Mouse (Mus musculus) ovary, postnatal 36 days (tissue): ENCODE measurements around the gene Tlr3.
A peak's percentile ranks its signal among the peaks of the same experiment; 100 is the strongest.

Source experiments
- DNase-seq: peaks from one replicate; pipeline ENCODE4 v3.0.0; 2022; ENCODE audit warnings: low spot score, mixed read lengths

Gene Tlr3

DNA sequence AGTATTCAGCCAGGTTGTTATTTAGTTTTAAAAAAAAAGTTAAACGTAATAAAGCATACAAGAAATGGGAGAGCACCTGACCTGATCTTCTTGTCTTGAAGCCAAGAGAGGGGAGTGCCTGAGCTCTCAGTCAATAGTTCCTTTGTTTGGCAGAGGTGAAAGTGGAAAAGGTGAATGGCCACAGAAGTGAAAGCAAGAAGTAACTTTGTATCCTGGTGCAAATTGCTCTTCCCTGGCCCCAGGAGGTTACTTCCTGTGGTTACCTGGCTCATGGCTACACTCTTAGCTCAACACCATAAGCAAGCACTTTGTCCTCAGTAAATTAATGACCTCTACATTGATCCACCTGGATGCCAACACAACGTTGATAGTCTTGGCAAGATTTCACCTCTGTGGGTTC is at the start of gene Tlr3:
Gene Tlr3 (minus strand): TSS at position 199 of the 400 bp plus-strand sequence.
- no peak for DNase-seq

DNA sequence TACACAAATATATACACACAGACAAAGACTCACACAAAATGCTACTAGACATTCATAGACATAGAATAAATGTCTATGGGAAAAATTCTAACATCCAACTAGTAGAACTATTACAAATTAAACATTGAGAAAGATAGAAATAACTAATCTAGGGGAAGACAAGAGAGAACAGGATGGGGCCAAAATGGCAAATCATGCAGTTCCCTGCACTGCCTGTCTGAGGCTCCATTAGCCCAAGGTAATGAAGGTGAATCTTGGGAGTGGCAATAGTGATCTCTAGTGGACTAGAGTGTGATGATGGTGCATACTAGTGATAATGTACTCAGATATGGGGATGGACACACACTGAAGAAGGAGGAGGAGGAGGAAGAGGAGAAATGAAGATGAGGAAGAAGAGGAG is 47.0 kb upstream of the Tlr3 start:
- no peak for DNase-seq

DNA sequence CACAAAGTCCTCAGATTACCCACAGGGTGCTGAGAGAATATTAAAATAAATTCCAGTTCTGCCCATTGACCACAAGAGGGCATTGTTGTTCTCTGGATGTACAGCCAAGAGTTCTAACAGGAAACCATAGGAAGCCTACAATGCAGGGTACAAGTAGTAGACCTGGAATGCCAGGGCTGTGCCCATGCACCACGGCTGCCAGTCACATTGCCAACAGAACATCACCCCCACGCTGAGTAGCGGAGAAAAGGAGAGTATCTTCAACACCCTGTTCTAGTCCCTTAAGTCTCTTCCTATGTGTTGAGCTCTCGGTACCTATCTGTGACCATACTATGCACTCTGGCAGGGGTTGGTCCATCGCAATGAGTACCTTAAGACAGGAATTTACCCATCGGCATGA is 43.5 kb upstream of the Tlr3 start:
- peak; percentile 21 for DNase-seq

DNA sequence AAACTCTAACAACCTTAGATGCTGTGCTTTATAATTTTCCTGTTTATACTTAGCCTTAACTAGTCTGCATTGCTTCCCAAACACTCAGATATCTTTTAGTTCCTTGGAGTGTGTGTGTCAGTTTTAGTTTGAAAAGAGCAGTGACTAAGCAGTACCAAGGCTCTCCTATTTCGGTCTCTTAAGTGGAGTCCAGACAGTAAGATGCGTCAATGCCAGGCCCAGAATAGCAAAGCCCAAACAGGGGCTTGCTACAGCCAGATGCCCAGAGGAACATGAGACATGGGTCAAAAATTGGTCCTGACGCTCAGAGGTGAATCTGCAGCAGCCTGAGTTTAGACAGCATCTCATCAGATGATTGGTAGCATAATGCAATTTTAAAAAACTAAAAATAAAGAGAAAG is 41.2 kb upstream of the Tlr3 start:
- no peak for DNase-seq

DNA sequence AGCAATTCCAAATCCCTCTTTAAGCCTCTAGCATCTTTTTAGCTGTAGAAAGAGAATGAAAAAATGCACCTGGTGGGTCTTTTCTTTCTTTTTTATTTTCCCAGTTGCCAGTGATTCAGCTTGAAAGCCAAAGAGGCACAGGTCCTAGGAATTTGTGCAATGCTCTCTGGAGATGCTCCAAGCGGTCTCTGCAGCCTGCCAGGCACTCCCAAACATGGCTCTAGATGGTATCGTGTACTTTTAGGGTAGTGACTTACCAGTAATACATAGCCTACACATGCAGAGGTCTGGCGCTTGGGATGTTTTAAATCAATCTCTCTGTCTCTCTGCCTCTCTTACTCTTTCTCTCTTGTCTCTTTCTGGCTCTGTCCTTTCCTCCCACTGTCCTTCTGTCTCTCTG is 38.0 kb upstream of the Tlr3 start:
- DNase-seq: no peak

DNA sequence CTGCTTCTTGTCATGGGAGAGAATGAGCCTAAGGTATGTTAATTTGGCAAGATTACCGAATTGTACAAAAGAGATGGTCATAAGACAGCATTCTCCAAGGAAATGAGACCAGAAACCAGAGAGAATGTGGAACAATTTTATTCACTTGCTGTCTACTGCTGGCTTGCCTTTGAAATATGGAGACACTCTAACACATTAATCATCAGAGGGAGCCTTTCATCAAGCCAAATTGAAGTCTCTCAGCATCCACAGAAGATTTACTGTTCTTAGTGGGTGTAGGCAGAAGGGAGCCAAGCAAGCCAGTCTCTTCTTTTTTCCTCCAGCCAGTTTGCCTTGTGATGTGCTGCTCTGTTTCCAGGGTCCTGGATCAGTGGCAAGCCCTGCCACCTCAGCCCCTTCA is 37.4 kb upstream of the Tlr3 start:
- DNase-seq: no peak

DNA sequence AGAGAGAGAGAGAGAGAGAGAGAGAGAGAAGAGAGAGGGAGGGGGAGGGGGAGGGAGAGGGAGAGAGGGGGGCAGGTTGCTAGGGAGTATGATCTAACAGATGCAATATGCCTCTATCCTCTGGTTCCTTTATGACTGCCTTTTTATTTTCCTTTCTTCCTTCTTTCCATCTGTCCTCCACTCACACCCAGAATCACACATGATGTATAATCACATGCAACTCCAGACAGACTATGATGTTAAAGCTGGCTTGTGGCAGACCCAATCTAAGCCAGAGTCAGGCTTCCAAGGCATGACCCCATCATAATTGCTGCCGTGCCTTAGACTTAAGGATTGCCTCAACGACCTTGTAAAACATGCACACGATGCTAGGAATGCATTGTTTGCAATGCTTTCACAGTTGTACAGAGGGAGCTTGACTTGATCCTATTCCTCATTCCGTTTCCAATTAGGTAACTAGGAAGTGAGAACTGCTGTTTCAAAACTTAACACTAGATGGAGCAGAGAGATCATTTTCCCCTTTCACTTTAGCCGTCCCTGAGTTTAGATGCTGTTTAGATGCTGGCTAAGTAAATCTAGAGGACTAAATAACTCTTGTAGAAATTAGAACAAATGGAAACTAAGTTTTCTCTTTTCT is 28.1 kb upstream of the Tlr3 start:
- no peak for DNase-seq

DNA sequence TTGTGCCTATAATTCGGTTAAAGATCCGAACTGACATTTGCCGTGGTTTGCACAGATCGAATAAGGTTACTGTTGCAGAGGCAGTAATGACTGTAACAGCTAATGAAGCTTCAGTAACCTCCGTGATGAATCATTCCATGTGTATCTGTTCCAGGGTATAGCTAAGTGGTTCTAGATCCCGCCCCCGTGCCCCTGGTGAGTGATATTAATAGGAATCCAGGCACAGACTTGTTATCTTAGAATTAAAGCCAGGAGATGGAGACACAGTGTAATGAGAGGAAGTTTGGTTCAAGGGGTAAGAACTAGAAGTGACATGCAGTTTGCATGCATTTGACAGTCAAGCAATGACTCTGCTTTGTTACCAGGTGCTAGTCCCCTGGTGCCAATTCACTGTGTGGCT is 9.3 kb upstream of the Tlr3 start:
- no peak for DNase-seq

DNA sequence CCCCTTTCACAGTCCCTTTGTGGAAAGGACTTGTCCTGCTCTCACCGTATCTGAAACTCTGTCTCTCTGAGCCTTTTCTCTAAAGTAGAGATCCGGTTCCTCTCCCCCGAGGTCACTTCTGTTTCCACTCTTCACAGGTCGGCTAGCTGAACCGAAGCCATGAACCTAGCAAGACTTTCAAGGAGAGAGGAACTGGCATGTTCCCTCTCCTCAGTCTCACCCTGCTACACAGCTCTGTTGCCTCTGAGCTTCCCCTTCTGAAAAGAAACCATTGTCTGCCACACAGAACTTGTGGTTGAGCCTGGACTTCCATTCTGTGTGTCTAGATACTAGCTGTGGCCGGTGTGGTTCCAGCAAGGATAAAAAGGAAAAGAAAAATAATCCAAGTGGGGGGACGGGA is 4.1 kb upstream of the Tlr3 start:
- no peak for DNase-seq

DNA sequence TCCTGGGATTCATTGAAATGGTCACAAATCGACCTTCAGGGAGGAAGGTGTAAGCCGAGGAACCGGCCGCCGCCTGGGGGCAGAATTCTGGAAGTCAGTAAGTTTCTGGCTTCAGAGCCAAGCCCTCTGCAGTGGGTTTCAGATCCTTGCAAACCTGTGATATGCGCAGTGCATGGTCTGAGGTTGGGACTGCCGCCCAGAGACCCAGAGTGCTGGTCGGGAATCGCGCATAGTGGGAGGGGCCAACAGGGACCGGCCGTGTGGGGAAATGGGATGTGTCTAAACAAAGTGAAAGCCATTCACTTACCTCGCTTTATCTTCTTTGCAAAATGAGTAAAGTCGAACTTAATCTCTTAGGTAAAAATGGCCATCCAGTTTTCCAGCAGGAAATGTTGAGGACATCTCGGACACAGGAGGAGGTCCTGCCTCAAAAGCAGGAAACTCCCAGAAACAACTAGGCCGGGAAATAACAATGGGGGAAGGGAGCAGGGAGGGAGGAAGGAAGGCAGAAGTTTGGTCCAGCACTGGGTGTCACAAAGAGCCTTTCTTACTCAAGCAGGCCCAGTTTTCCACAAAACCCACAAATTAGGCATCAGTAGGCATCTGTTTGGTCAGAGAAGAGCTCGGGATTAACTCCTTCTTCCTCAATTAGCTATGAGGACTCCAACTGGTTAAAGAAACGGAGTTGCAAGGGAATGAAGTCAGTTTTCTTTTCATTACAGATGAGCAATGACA is 567 bp downstream of the Tlr3 start:
- peak; percentile 71 for DNase-seq

DNA sequence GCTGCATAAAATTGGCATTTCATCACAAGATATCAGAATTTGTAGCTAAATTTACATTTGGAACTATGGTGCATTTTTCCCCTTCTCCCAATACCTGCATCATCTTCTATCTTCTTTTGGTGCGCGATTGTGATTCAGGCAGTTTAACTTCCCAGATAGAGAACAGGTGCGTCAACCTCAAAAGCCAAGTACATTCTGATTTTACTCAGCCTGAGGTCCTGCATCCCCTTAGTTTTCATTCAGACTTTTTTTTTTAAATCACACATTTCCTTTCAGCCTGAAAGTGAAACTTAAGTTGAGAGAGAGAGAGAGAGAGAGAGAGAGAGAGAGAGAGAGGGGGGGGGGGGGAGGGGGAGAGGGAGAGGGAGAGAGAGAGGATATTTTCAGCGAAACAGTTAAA is 1.2 kb downstream of the Tlr3 start:
- DNase-seq: no peak

DNA sequence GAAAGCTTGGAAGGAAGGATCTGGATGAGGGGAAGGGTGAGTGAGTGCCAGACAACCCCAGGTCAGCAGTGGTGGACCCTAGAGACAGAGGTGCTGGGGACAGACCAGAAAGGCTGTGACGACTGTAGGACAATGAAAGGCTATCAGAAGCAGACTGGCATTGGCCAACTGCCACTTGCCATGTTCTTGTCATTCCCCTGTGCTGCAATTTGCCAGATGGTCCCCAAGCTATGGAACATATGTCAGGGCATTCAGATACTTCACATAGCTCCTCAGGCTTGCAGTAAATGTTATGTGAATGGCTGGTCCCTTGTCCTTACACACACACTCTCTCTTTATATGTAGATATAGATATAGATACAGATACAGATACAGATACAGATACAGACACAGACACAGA is 27.6 kb downstream of the Tlr3 start:
- DNase-seq: no peak

DNA sequence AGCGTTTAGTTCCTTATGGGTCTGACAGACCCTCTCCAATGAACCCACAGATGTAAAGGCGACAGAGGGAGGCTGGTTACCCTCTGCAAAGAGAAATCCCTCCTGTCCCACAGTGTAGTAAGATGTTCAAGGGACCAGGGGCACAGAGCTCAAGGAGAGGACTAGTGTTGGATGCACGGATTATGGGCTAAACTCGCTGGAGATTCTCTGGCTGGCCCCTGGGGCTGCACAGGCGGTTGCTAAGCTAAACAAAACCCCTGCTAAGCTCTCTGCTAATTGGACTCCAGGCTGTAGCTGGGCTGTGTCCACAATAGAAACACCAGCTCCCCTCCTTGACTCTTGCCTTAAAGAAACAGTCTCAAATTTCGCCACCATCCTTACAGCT is 28.9 kb downstream of the Tlr3 start, which contains the start of gene Fam149a:
Gene Fam149a (minus strand): TSS at position 329 of the 385 bp plus-strand sequence.
- no peak for DNase-seq

DNA sequence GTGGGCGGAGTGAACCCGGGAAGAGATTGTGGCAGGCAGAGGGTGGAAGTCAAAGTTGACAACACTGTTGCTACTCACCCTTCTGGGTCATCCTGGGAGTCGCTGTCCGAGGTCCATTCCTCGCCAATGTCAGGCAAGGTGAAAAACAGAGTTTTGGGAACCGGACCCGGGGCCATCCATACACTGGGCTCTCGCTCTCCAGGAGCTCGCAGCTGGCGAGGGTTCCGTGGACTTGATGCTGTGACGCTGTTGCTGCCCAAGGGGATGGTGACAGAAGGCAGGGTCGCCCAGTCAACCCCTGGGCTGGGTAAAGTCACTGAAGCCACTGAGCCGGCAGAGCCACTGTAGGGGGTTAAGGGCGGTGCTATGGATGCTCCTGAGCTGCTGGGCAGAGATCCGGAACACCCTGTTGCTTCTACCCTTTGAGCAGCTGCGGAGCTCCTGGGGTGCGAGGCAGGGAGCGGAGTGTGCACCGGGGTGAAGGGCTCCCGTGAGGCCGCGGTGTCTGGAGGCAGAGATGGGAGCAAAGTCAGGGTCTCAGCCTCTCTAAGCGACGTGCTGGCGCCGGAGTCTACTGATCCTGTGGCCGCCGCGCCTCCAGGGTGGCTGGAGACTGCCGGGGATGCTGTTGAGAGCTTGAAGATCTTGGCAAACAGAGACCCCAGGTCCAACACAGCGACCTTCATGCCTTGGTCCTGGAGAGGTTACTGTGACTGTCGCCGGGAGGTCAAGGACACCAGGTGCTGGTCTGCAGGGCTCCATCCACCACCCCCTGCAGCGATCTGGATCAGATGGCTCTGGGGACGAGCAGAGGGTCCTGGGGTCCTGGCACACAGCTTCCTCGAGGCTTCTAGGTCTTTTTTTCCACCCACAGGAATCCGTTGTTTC is 29.6 kb downstream of the Tlr3 start:
- no peak for DNase-seq

DNA sequence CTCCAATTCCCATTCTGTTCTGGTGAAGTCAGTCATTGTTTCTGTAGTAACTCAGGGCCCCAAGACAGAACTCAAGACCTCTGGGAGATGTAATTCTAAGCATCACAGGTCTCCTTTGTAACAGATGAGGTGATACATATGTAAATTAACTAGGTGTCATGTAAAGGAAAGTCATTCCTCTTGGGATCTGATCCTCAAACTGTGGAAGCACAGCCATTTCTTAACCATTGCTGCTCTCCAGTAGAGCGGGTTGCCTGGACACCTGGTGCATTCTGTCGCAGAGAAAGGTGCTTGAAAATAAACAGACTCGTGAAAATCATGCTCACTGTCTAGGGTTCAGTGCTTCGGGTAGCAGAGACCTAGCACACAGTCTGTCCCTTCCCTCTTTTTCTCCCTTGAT is 30.3 kb downstream of the Tlr3 start:
- no peak for DNase-seq

DNA sequence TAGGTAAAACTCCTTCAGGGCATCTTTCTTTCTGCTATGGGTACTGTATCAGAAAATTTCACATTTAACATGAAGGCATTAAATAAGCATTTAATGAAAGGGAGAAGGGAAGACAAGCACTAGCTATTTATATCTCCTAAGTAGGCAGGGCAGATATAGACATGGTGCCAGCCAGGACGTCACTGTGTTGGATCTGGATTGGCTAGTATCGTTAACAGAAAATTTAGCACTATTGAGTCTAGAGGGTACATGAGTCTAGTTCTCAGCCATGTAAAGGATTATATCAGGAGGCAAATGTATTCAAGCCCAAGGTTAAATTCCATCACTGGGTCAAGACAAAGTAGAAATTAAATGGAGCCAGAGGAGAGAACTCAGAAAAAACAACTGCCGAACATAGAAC is 36.8 kb downstream of the Tlr3 start:
- DNase-seq: no peak

DNA sequence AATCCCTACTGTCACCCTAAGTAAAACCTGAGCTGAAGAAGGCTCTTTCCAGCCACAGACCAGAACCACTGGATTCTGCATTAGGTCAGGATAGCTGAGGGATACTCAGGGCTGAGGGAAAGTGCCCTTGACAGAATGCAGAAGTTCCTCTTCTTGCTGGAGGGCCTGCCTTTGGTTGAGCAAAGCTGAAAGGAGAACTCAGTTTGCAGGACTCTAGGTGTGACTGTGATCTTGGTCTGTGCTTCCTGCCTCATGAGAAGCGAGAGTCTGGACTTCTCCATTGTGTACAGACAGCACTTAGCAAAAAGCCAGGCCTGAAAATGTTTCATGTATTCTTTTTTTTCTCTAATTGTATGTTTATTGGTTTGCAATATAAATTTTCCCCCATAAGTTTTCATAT is 43.7 kb downstream of the Tlr3 start:
- DNase-seq: no peak

DNA sequence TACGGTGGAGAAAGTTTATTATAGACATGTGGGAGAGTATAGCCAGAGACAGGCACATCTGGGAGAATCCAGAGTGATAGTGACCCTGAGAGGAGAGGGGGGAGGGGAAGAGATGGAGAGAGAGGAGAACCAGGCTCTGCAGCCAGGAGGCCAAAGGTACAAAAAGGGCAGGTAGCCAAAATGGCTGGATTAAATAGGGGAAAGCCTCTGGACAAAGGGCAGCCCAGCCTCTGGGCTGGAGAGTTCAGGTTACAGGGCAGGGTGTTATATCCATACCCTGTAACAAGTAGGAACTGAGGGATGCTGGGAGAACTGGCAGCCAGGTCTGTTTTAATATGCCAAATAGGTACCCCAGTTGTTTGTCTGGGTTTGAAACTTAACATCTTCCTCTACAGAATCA is 47.7 kb downstream of the Tlr3 start:
- DNase-seq: no peak

DNA sequence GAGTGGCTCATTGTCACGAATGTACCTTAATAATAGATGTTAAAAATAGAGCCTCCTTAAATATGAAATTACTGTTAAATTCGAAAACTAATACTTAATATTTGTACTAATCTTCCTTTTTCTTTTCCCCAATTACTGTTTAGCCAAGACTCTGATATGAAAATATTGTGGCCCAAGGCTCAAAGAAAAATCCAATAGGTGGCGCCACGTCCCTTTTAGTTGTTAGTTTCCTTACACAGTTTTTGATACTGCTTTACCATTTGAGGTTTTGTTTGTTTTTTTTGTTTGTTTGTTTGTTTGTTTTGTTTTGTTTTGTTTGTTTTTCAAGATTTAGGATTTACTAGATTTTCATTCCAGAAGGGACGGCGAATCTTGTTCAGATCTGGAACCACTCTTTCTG is 48.6 kb downstream of the Tlr3 start:
- DNase-seq: no peak

DNA sequence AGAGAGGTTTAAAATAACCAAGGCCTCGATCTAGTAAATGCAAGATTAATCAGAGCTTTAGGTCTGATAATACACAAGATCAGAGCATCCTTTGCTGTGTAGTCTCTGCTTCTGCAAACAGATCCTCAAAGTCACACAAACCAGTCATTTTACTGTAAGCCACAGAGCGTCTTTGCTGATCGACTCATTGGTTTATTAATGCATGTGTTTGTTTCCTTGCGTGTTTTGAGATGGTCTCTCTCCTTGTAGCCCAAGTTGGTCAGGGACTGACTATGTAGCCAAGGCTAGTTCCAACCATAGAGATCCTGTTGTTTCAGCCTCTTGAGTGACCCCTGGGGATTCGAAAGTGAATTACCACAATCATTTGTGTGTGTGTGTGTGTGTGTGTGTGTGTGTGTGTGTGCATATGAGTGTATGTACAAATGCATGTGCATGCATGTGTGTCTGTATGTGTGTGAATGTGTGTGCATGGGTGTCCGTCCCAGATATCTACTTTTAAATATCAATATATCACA is 51.7 kb downstream of the Tlr3 start:
- DNase-seq: no peak

DNA sequence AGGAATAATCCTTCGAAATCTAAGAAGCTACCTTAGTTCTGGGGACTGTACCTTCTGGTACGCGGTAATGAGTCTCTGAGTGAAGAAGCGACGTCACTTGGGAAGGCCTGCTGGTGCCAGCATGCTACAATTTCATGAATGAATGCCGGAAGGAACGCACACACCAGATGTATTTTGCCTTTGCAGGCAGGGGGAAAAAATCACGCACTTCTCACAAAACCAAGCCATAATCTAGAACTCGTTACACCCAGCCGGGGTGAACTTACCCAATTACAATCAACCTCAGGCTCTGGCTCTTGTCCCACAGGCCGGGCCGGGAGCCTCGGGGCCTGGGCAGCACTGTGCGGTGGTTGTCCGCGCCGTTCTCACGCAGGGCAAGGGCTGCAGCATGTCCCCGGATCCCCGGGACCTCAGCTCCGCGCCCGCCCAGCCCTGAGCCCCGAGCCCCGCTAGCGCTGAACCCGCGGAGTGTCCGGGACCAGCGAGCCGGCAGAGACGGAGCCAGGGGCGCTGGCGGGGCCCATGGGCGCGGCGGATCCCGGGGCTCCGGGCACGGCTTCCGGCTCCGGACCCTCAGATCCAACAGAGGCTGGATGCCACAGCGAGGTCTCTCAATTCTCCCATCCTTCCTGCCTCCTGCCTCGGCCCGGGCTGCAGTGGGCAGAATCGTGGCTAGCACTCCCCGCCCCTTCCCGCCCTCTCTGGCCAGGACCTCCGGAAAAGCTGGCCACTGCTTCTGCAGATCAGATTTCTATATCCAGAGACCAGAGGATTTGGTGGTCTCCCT is 52.6 kb downstream of the Tlr3 start:
- peak; percentile 40 for DNase-seq

DNA sequence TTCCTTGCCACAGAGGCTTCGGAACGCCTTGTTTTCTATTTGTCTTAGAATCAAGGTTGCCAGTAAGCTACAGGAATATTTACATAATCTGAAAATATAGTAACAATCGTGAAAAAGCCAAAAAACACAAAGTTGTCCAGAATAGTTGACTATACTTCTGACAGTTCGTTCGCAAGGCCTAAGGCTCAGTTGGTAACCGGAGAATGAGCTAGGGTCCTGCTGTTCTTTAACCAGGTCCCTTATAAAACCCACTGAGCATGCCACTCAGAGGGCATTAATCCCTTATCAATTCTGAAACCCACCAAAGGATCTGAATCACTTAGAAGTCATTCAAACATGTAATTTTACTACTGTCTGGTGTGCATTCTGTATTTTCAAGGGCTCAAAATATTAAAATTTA is 55.1 kb downstream of the Tlr3 start:
- DNase-seq: no peak
